Mouse (Mus musculus) erythroblast, embryonic 14.5 days (primary cell): Measurements from ENCODE around the gene Csnk2a2.

Source experiments
- GATA1 ChIP-seq: IDR thresholded peaks from 2 replicates; pipeline ENCODE4 v1.6.1; 2012; ENCODE audit warnings: low read length, inconsistent platforms, mixed read lengths
- TAL1 ChIP-seq: IDR thresholded peaks from 3 replicates; pipeline ENCODE4 v1.6.1; 2012; ENCODE audit warnings: low read length, inconsistent platforms, mixed read lengths

DNA sequence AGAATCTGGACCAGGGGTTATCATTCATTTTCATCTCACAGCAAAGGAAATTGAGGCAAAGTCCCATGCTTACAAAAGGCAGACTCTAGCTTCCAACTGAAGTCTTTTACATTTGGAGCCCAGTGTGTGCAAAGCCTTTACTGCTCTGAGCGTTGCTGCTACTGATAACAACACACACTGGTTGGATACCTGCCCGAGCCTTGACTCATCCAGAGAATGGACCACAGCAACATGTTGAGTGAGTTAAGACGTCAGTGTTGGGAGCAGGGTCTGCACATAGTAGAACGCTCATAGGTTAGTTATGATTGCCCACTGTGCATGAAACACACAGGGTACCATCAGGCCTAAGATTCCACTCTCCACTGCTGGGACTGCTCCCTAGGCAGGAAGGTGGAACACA, 34.2 kb upstream of the Csnk2a2 start:
- TF ChIP-seq GATA1: no peak
- TF ChIP-seq TAL1: no peak
